Mouse (Mus musculus): Measurements from ENCODE around the gene Nsfl1c.

Nsfl1c gene

GRCm38 (mm10) chr2:151543063-151543895, 49.3 kb downstream of the Nsfl1c start:
- DNase-seq (ENCODE audit: low read depth, low spot score) = peak; percentile 4

- DNase-seq (ENCODE audit: low read depth, low spot score) = no peak
Measured at GRCm38 (mm10) chr2:151544673-151545072, 50.7 kb downstream of the Nsfl1c start.

- DNase-seq (ENCODE audit: low read depth, low spot score) = no peak
Measured at GRCm38 (mm10) chr2:151546571-151546970, 52.6 kb downstream of the Nsfl1c start.

- DNase-seq (ENCODE audit: low read depth, low spot score) = no peak
Measured at GRCm38 (mm10) chr2:151549615-151550121, 55.7 kb downstream of the Nsfl1c start.

Measured in retina, postnatal 7 days (tissue).